Mouse (Mus musculus): ENCODE measurements around the gene Atp7b. TPM values are rescaled to one million over a fixed set of nuclear protein-coding genes. Genes with fewer than 3 reads are reported as not detected.

Atp7b gene
- total RNA-seq, 2 experiments from 2014 or later, result 0.15 to 0.33 TPM

Other genes starting within 250 kb of the Atp7b start
- not detected for gene Defb50, start 236.8 kb downstream of the Atp7b start, total RNA-seq (2021)
- not detected for gene Defb2, start 220.4 kb downstream of the Atp7b start, total RNA-seq (2021)
- not detected for gene Defb10, start 201.4 kb downstream of the Atp7b start, total RNA-seq (2021)
- gene Defb9, start 174.9 kb downstream of the Atp7b start, total RNA-seq (2021), result not detected
- gene Defb11, start 153.9 kb downstream of the Atp7b start, total RNA-seq (2021), result not detected
- not detected for gene Defb15, start 127.6 kb downstream of the Atp7b start, total RNA-seq (2021)
- gene Defb35, start 122.0 kb downstream of the Atp7b start, total RNA-seq (2021), result not detected
- not detected for gene Defb13, start 113.5 kb downstream of the Atp7b start, total RNA-seq (2021)
- gene Fam90a1a, start 101.6 kb downstream of the Atp7b start, total RNA-seq (2021), result not detected
- gene Ccdc70, start 90.5 kb downstream of the Atp7b start, total RNA-seq (2021), result not detected
- gene Alg11, start 416 bp upstream of the Atp7b start, total RNA-seq (2021), result 1 to 10 TPM; 8.3 to 9.6 TPM
- under 1 TPM in 1 of 2 experiments, not detected in 1; 0.33 TPM for gene Nek5, start 64.7 kb upstream of the Atp7b start, total RNA-seq (2021)
- 1 to 10 TPM; 1.9 to 2.2 TPM for gene Nek3, start 106.1 kb upstream of the Atp7b start, total RNA-seq (2021)
- under 1 TPM; 0.13 to 0.74 TPM for gene Ckap2, start 125.5 kb upstream of the Atp7b start, total RNA-seq (2021)
- gene Vps36, start 132.5 kb upstream of the Atp7b start, total RNA-seq (2021), result 10 to 100 TPM; 26.7 to 29.0 TPM
- gene Thsd1, start 167.0 kb upstream of the Atp7b start, total RNA-seq (2021), result 1 to 10 TPM; 4.2 to 4.5 TPM
- not detected for gene Tpte, start 223.1 kb upstream of the Atp7b start, total RNA-seq (2021)